Mouse (Mus musculus): Measurements from ENCODE around the gene Comp.

The Comp gene

DNA sequence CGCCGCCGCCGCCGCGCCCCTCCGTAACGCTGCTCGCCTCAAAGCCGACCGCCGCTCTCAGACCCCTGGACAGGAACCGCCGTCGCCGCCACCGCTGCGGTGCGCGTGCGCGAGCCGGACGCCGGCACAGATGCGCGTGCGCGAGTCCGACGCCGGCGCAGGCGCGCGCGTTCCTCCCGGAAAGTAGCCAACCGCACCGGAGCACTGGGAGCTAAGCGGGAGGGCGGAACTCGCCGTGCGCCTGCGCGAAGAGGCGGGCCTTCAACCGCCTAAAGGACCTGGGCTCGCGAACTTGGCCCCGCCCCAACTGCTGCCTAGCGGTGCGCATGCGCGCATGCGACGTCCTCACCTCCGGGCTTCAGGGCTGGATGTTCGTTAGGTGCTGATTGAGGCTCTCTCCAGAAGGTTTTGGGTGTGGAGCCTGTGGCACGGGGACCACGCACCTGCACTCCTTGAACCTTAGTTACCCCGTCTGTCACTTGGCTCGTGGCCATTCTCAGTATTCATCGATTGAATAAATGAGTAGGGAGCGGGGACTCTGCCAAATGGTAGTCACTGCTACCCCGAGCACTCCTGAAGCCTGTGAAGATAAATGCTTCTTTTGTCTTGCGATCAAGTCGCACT is 20.1 kb upstream of the Comp start, which contains the start of gene Upf1:
Upf1 (minus strand) TSS at position 85 of the 624 bp plus-strand sequence.
- DNase-seq = peak; percentile 100

- no peak for DNase-seq
Observed at GRCm38 (mm10) chr8:70354004-70354403, 19.4 kb upstream of the Comp start.

GRCm38 (mm10) chr8:70356111-70356510 is 17.2 kb upstream of the Comp start:
- no peak for DNase-seq

- no peak for DNase-seq
Observed at GRCm38 (mm10) chr8:70359411-70359810, 13.9 kb upstream of the Comp start.

GRCm38 (mm10) chr8:70360769-70361168 is 12.6 kb upstream of the Comp start:
- DNase-seq = no peak

DNA sequence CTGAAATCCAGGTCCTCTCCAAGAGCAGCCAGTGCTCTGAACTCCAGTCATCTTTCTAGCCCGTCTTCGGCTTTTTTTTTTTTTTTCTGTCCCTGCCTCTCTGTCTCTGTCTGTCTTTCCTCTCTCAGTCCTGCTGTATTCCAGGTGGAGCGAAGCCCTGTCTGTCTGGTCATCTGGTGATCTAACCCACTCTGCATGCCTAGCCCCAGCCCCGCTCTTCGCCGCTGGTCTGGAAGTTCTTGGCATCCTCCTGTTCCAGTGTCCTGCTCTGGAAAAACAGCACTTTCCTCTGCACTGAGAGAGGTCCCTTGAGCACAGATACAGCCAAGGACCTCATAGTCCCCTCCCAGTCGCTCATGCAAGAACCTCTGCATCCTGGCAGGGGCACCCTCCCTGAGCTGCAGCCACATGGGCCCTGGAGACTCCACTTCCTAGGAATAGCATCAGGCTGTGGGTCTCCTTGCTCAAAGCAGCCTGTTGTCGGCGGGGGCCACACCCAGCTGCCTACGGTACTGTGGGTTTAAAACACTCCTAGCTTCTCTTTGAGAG is 11.8 kb upstream of the Comp start:
- no peak for DNase-seq

DNA sequence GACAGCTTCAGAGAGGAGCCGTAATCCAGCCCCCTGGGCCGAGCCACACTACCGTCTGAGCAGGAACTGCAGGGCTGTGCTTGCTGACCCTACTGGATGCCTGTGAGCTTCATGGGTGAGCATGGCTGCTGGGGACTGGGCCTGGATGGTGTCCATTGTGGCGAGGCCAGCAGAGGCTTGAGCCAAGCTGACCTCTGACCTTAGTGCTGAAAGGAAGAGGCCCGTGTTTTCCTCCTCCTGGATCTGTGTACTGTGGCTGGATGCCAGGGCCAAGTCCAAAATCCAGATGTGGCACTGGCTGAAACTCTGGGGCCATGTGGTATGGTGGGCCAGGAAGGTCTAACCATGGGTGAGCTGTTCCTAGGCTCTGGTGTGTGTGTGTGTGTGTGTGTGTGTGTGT is 9.3 kb upstream of the Comp start:
- no peak for DNase-seq

- DNase-seq = no peak
Observed at GRCm38 (mm10) chr8:70366588-70366987, 6.8 kb upstream of the Comp start.

- DNase-seq = no peak
Observed at GRCm38 (mm10) chr8:70370476-70370875, 2.9 kb upstream of the Comp start.

DNA sequence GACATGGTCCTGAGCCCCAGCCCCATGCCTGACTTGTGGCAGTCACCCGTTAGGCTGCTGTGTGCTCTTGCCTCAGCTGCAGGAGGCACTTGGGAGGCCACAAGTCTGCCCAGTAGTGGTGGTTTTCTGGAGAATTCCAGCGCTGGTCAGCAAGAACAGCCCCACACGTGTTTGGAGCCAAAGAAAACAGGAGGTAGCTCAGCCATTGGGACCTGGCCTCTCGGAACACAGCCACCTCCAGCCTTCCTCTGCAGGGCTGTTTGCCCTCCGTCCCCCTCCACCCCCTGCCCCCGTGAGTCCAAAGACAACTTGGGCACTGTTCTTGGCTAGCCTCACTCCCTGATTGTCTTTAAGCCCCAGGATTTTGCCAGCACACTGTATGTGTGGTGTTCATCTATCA is 1.4 kb upstream of the Comp start:
- DNase-seq = no peak

DNA sequence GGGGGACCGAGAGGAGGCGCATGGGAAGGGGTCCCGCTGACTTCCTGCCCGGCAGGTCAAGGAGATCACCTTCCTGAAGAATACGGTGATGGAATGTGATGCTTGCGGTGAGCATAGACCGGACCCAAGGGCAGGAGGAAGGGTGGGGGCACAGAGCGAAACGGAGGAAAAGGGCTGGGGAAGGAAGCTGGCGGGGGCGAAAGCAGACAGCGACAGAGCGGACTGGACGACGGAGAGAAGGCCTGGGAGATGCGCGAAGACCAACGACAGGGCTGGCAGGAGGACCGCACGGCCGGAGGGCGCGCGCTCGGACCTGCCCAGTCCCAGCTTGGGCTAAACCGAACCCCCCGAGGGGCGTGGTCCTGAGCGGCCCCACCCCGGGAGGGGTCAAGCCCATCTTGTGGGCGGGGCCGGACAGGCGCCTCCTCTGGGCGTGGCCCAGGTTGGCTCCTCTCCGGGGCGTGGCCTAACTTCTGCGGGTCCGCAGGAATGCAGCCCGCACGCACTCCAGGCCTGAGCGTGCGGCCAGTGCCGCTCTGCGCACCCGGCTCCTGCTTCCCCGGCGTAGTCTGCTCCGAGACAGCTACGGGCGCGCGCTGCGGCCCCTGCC is 1.1 kb downstream of the Comp start:
- DNase-seq = peak; percentile 78

DNA sequence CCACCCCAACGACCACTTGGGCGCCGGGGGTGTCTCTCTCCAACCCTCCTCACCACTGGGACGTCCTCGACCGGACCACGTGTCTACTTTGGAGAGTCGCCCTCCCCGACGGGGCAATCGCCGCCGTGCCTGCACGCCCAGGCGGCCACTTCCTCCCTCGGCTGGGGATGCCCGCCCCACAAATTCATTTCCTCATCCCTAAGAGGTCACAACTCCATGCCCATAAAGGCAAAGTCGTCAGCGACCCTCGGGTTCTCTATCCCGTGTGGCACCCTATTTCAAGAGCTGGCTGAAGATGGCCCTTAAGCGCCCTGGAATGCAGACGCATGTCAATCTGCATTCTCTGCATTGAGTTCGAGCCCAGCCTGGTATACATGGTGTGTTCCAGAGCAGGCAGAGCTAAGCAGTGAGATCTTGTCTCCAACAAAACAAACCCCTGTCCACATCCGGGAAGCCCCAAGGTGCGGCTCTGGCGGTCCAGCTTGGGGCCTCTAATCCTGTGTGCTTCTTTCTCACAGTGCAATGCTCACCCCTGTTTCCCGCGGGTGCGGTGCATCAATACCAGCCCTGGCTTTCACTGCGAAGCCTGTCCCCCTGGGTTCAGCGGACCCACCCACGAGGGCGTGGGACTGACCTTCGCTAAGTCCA is 2.0 kb downstream of the Comp start:
- DNase-seq = no peak

DNA sequence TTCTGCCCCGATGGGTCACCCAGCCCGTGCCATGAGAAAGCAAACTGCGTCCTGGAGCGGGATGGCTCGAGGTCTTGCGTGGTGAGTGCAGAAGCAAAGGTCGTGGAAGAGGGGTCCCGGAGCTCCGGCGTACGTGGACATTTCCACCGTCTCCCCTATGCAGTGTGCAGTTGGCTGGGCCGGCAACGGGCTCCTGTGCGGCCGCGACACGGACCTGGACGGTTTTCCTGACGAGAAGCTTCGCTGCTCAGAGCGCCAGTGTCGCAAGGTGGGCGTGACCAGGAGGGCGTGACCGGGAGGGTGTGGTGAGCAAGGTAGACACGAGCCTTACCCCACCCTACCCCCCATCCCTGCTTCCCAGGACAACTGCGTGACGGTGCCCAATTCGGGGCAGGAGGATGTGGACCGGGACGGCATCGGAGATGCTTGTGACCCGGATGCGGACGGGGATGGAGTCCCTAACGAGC is 3.0 kb downstream of the Comp start:
- no peak for DNase-seq

DNA sequence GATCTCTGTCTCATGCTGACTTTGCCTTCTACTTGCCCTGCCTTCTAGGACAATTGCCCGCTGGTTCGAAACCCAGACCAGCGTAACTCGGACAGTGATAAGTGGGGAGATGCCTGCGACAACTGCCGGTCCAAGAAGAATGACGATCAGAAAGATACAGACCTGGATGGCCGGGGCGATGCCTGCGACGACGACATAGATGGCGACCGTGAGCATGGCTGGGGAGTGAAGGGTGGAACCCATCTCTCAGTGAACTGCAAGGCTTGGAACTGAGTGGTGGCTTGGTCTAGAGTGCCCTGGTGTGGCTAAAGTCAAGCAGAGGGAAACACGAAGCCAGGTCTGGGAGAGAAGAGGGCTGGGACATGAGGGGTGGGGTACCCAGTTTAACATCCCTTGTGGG is 3.7 kb downstream of the Comp start:
- DNase-seq = no peak

- no peak for DNase-seq
Observed at GRCm38 (mm10) chr8:70380069-70380468, 6.7 kb downstream of the Comp start.

- DNase-seq = peak; percentile 77
Observed at GRCm38 (mm10) chr8:70383287-70383686, 9.9 kb downstream of the Comp start.

DNA sequence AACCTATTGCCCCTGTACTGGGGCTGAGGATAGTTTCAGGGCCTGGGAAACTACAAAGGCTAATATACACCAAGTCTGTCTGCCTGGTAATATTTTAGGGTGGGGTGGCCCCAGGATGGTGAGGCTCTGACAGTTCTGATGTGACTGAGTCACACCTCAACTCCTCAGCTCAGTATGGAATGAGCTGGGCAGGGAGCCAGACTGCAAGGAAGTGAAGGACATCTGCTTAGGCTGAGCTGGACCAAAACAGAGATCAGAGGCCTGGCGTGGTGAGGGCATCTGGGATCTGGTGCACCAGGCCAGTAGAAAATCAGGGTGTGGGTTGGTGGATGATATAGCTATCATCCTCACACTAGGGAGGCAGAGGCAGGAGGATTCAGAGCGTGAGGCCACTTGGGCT is 16.3 kb downstream of the Comp start:
- no peak for DNase-seq

- no peak for DNase-seq
Observed at GRCm38 (mm10) chr8:70393087-70393486, 19.7 kb downstream of the Comp start.

DNA sequence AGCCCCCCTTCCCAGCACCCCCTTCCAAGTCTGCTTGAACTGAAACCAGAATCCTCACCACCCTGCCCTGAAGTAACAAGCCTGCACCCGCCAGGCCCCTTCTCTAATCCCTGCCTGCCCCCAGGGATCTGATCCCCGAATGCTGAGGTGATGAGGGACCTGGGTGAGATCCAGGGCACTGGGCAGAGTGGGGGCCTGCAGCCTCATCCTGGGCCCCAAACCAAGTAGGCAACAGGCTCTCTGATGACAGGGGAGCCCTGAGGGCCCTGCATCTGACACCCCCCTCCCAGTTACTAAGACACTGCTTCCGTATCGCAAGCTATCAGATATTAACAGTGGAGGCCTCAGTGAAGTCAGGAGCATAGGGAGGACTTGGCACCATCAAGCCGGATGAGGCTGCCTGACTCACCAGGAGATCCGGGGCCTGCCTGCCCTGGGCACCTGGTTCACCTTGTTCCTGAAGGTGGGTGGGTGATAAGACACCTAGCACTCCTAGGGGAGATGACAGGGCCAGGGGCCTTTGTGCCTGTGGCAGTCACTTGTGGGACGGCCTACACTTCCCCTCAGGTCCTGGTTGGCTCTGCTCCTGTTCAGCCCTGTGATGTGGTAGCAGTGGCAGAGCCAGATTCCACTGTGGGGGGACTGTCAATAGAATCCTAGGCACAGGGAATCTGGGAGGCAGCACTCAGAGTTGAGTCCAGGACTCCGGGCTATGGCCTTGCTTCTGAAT is 21.1 kb downstream of the Comp start:
- DNase-seq = no peak

GRCm38 (mm10) chr8:70395649-70396048 is 22.3 kb downstream of the Comp start:
- no peak for DNase-seq

- no peak for DNase-seq
Observed at GRCm38 (mm10) chr8:70396184-70396583, 22.8 kb downstream of the Comp start.

- no peak for DNase-seq
Observed at GRCm38 (mm10) chr8:70397611-70398563, 24.5 kb downstream of the Comp start.

Measured in lung, postnatal 14 days (tissue).